Mouse (Mus musculus): Measurements from ENCODE around the gene Samd4b.

GRCm38 (mm10) chr7:28591862-28592261, 6.1 kb downstream of the Samd4b start:
- TF ChIP-seq CTCF (IDR thresholded peaks at IDR 0.05; ENCODE audit: insufficient read depth, low read length) (no peak), POLR2A (IDR thresholded peaks at IDR 0.05; ENCODE audit: borderline replicate concordance, extremely low read depth, low read depth, low read length) (no peak)

Measured in lung, adult 2 months (tissue).